Mouse (Mus musculus): ENCODE results near the gene Dennd5a. TPM values are rescaled to one million over a fixed set of nuclear protein-coding genes. Genes with fewer than 3 reads are reported as not detected.

Gene Dennd5a
- polyA plus RNA-seq, 1 experiment: 270 TPM

- H3K4me3 ChIP-seq (replicated peaks; ENCODE audit: insufficient read depth, low read depth, low read length): no peak overlapping the region
- no peak overlapping the region for H3K27ac ChIP-seq (ENCODE audit: insufficient read depth, low read length)
- WGBS: 43% methylated on average over 11 of the region's 11 CpGs
- no peak for DNase-seq
- H3K27me3 ChIP-seq (ENCODE audit: control insufficient read depth, insufficient read depth, low read length): no peaks in the 10 kb centered on the region
- TF ChIP-seq CTCF (IDR thresholded peaks at IDR 0.05; ENCODE audit: borderline replicate concordance, insufficient read depth, low read depth, low read length) (no peak), POLR2A (IDR thresholded peaks at IDR 0.05; ENCODE audit: borderline replicate concordance, insufficient read depth, low read length) (no peak)
- H3K4me1 ChIP-seq (ENCODE audit: control insufficient read depth, insufficient read depth, low read length): peaks cover 4% of the 10 kb centered on the region; the same call in 1 of the 2 replicates
Observed at GRCm38 (mm10) chr7:109848867-109849733, 111.2 kb downstream of the Dennd5a start.

DNA sequence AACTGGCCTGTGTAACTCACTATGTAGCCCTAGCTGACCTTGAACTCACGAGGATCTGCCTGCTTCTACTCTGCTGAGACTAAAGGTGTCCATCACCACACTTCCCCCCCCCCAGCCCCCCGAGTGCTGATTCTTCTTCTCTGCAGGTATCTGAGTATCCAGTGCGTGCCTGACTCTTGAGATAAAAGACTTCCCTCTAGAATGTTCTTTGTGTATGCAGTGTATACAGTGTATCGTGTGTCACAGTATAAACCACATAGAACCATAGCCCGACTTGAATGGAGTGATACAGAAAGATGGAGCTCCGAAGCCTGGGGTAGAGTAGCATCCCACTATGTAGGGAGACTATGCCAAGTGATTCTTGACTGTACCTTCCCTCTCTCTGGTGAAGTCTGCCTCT is 116.2 kb downstream of the Dennd5a start:
- H3K27ac ChIP-seq (ENCODE audit: insufficient read depth, low read length): no peak overlapping the region
- no peaks in the 10 kb centered on the region for H3K27me3 ChIP-seq (ENCODE audit: control insufficient read depth, insufficient read depth, low read length)
- peaks cover 6% of the 10 kb centered on the region for H3K4me1 ChIP-seq (ENCODE audit: control insufficient read depth, insufficient read depth, low read length)
- TF ChIP-seq CTCF (IDR thresholded peaks at IDR 0.05; ENCODE audit: borderline replicate concordance, insufficient read depth, low read depth, low read length) (no peak), POLR2A (IDR thresholded peaks at IDR 0.05; ENCODE audit: borderline replicate concordance, insufficient read depth, low read length) (no peak)
- 86% methylated on average over 6 of the region's 6 CpGs for WGBS
- no peak for DNase-seq
- H3K4me3 ChIP-seq (replicated peaks; ENCODE audit: insufficient read depth, low read depth, low read length): no peak overlapping the region

Other genes starting within 250 kb of the Dennd5a start
- gene BC051019, start 236.6 kb downstream of the Dennd5a start, polyA plus RNA-seq (2012; rRNA removed): 0.16 and 0.20 TPM in 2 replicates
- 0.22 and 0.39 TPM in 2 replicates for gene Ascl3, start 228.7 kb downstream of the Dennd5a start, polyA plus RNA-seq (2012; rRNA removed)
- gene Tmem9b, start 207.6 kb downstream of the Dennd5a start, polyA plus RNA-seq (2012; rRNA removed): 135 and 140 TPM in 2 replicates
- 46.6 and 52.8 TPM in 2 replicates for gene Nrip3, start 178.4 kb downstream of the Dennd5a start, polyA plus RNA-seq (2012; rRNA removed)
- gene Scube2, start 94.8 kb downstream of the Dennd5a start, polyA plus RNA-seq (2012; rRNA removed): 0.26 and 0.33 TPM in 2 replicates
- gene Tmem41b, start 26.5 kb upstream of the Dennd5a start, polyA plus RNA-seq (2012; rRNA removed): 61.8 and 66.0 TPM in 2 replicates
- gene Ipo7, start 57.8 kb upstream of the Dennd5a start, polyA plus RNA-seq (2012; rRNA removed): 46.5 and 50.8 TPM in 2 replicates
- gene Zfp143, start 100.7 kb upstream of the Dennd5a start, polyA plus RNA-seq (2012; rRNA removed): 16.0 and 16.7 TPM in 2 replicates
- gene Wee1, start 161.6 kb upstream of the Dennd5a start, polyA plus RNA-seq (2012; rRNA removed): 15.9 and 16.9 TPM in 2 replicates